Mouse (Mus musculus): ENCODE measurements around the gene Tmem131.

DNA sequence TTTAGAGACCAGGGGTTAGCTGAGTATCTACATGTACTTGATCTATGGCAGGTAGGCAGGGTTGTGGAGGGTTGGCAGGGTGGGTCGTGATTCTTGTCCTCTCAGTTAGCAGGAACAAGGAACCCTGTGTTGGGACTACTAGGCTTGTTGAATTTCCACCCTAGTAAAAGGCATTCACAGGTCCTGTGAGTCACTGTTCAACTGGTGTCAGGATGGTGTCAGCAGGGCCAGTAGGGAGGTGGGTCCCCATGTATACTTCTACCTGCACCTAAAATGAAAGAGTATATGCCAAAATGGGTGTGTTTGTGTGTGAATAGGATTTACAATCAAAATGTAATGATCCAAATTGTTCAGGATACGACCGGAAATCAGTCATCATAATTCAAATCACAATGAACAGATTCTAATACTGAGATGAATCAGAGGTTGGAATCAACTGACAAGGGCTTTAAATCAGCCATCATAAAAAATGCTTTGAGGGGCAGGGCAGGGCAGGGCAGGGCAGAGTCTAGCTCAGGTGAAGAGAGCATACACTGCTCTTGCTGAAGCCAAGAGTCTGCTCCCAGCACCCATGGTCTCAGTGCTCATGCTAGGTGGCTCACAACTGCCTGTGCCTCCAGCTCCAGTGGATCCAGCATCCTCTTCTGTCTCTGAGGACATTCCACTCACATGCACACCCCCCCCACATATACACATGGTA lies 27.6 kb upstream of the Tmem131 start:
- TF ChIP-seq CTCF (IDR thresholded peaks at IDR 0.05; ENCODE audit: low read depth, low read length) = no peak
- TF ChIP-seq TAL1 (conservative IDR thresholded peaks at IDR 0.05; ENCODE audit: low read depth, low read length) = no peak

All from G1E (cell line).